In the genomic region with DNA sequence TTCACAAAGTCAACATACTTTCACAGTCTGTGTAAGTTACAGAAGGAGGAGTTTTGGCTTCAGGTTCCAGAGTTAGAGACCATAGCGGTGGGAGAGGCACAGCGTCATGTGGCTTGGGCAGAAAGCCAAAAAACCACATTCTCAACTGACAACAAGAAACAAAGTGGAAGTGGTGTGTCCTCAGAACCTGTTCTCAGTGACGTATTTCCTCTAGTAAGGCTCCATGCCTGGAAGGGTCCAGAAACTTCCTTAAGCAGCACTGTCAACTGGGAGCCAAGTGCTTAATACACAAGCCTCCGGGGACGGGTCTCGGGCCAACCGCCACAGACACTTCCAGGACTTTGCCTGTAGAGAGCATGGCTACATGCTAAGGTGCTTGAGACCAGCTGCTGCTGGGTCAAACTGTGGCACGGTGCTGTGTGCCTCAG, we compare ENCODE assay signal across 11 mouse cellular contexts.
DNase-seq lines count a peak whose midpoint lies in the region; ATAC-seq and TF ChIP-seq lines count a peak whose summit lies in the region.
"Had no signal": no experiment of that assay in that cellular context is flagged by ENCODE, and none has a peak within 500 bp of the region (broad histone marks: within the 10 kb centered on the region; RNA-seq: fewer than 3 reads in every experiment).

No protein-coding gene starts in this region.

- H3K9ac ChIP-seq in lung, embryonic 14.5 days: no peak overlapping the region
- H3K9ac ChIP-seq: midbrain, embryonic 12.5 days had no signal

- TF ChIP-seq CTCF in lung, embryonic 14.5 days (IDR thresholded peaks at IDR 0.05; ENCODE audit: low read depth): no peak
- TF ChIP-seq CTCF in lung, adult 2 months (IDR thresholded peaks at IDR 0.05; ENCODE audit: insufficient read depth, low read length): no peak
- TF ChIP-seq CTCF in brain, embryonic 14.5 days (IDR thresholded peaks at IDR 0.05; ENCODE audit: borderline replicate concordance, extremely low read depth, insufficient read depth, insufficient read length): no peak
- TF ChIP-seq CTCF in thymus, adult 2 months (IDR thresholded peaks at IDR 0.05; ENCODE audit: borderline replicate concordance, control insufficient read depth, extremely low read depth, insufficient read depth, low read length, poor library complexity): no peak

- peak; percentile 69 for DNase-seq in lung, embryonic 14.5 days
- no peak for DNase-seq in lung, adult 2 months
- DNase-seq in brain, embryonic 14.5 days (ENCODE audit: low read depth): peak; percentile 9
- peak; percentile 20 for DNase-seq in kidney, postnatal 14 days
- peak; percentile 11 for DNase-seq in thymus, adult 2 months
- no peak for DNase-seq in ovary, postnatal 36 days (ENCODE audit: low spot score)
- DNase-seq in frontal cortex, postnatal 36 days (ENCODE audit: low spot score in 2 of 2): no peak
- no peak for DNase-seq in embryo, embryonic 10.5 days (ENCODE audit: low spot score)

- 47% methylated on average over 8 of the region's 8 CpGs for WGBS in lung, embryonic 14.5 days
- 46% methylated on average over 8 of the region's 8 CpGs for WGBS in lung, adult 2 months
- WGBS in thymus, adult 2 months: 56% methylated on average over 8 of the region's 8 CpGs

- TF ChIP-seq POLR2A in lung, adult 2 months (IDR thresholded peaks at IDR 0.05; ENCODE audit: borderline replicate concordance, extremely low read depth, low read depth, low read length): no peak
- TF ChIP-seq POLR2A in brain, embryonic 14.5 days (IDR thresholded peaks at IDR 0.05; ENCODE audit: borderline replicate concordance, extremely low read depth, insufficient read depth, insufficient read length, poor library complexity, severe bottlenecking): no peak
- TF ChIP-seq POLR2A in thymus, adult 2 months (IDR thresholded peaks at IDR 0.05; ENCODE audit: control insufficient read depth, extremely low read depth, insufficient read depth, low read length, poor library complexity): no peak

- H3K27ac ChIP-seq in lung, embryonic 14.5 days (ENCODE audit: low read depth): no peak overlapping the region
- peak overlapping the region; percentile 31 for H3K27ac ChIP-seq in thymus, adult 2 months (ENCODE audit: control insufficient read depth, insufficient read depth, low read length)
- H3K27ac ChIP-seq: midbrain, embryonic 12.5 days had no signal

- no peaks in the 10 kb centered on the region for H3K9me3 ChIP-seq in lung, embryonic 14.5 days (ENCODE audit: low read depth, low read length)
- H3K9me3 ChIP-seq: midbrain, embryonic 12.5 days had no signal

- ATAC-seq in lung, embryonic 14.5 days (ENCODE audit: insufficient read depth): peak; percentile 68
- ATAC-seq: inflammation-experienced regulatory T-cells, adult 6 months had no signal

- H3K27me3 ChIP-seq in lung, embryonic 14.5 days (ENCODE audit: insufficient read depth, low read length): no peaks in the 10 kb centered on the region
- no peaks in the 10 kb centered on the region for H3K27me3 ChIP-seq in thymus, adult 2 months (ENCODE audit: control insufficient read depth, insufficient read depth, low read length)
- H3K27me3 ChIP-seq: midbrain, embryonic 12.5 days had no signal

- no peaks in the 10 kb centered on the region for H3K36me3 ChIP-seq in lung, embryonic 14.5 days (ENCODE audit: insufficient read depth)
- no peaks in the 10 kb centered on the region for H3K36me3 ChIP-seq in thymus, adult 2 months (ENCODE audit: control insufficient read depth, insufficient read depth, low read length)
- H3K36me3 ChIP-seq: midbrain, embryonic 12.5 days had no signal

- no peaks in the 10 kb centered on the region for H3K4me1 ChIP-seq in lung, embryonic 14.5 days (ENCODE audit: insufficient read depth)
- H3K4me1 ChIP-seq in lung, adult 2 months (ENCODE audit: control insufficient read depth, insufficient read depth, low read length): no peaks in the 10 kb centered on the region
- peaks cover 16% of the 10 kb centered on the region for H3K4me1 ChIP-seq in thymus, adult 2 months (replicated peaks; ENCODE audit: control insufficient read depth, insufficient read depth, low read length)
- H3K4me1 ChIP-seq: midbrain, embryonic 12.5 days had no signal

- H3K4me2 ChIP-seq in lung, embryonic 14.5 days: no peak overlapping the region
- H3K4me2 ChIP-seq: midbrain, embryonic 12.5 days had no signal

- no peak overlapping the region for H3K4me3 ChIP-seq in lung, embryonic 14.5 days (ENCODE audit: low read depth, low read length)
- H3K4me3 ChIP-seq in lung, adult 2 months (replicated peaks; ENCODE audit: extremely low read depth, low read depth, low read length): no peak overlapping the region
- H3K4me3 ChIP-seq in thymus, adult 2 months (ENCODE audit: control insufficient read depth, insufficient read depth, low read length): no peak overlapping the region
- H3K4me3 ChIP-seq: erythroblast, embryonic 14.5 days; midbrain, embryonic 12.5 days had no signal

Comparison
In these comparisons a context has a peak if more than half of its experiments do, and no peak if none do; other contexts are left out.
1. DNase-seq: peak in lung, embryonic 14.5 days (single experiment), brain, embryonic 14.5 days (single experiment), kidney, postnatal 14 days (single experiment) and thymus, adult 2 months (single experiment); none in lung, adult 2 months (single experiment), ovary, postnatal 36 days (single experiment), frontal cortex, postnatal 36 days (0 of 2) and embryo, embryonic 10.5 days (single experiment).